Mouse (Mus musculus) lung, embryonic 16.5 days (tissue): ENCODE results near the gene Ezh1. TPM values are rescaled to one million over a fixed set of nuclear protein-coding genes. Genes with fewer than 3 reads are reported as not detected.

Source experiments
- ATAC-seq: fragments of 200-750 bp; cut with Nextera tagmentation; 2 replicates; pipeline ENCODE4 v1.8.0; 2017; ENCODE audit warnings: low read depth, mild to moderate bottlenecking, moderate library complexity
- H3K27ac ChIP-seq: fragments of 300-500 bp; sonication (generic); 2 replicates; pipeline ENCODE4 v1.5.1; 2014; ENCODE audit warnings: mild to moderate bottlenecking, control low read depth, low read length
- H3K27me3 ChIP-seq: fragments of 300-500 bp; sonication (generic); 2 replicates; pipeline ENCODE4 v1.6.1; 2014; ENCODE audit warnings: low read depth, low read length, mixed read lengths; ENCODE audit not compliant: control insufficient read depth, insufficient read depth
- H3K36me3 ChIP-seq: fragments of 300-500 bp; sonication (generic); 2 replicates; pipeline ENCODE4 v1.6.1; 2014; ENCODE audit warnings: low read length; ENCODE audit not compliant: control insufficient read depth, insufficient read depth
- H3K4me1 ChIP-seq: fragments of 300-500 bp; sonication (generic); replicated peaks from 2 replicates; pipeline ENCODE4 v1.6.1; 2014; ENCODE audit warnings: low read length, mixed read lengths; ENCODE audit not compliant: control insufficient read depth, insufficient read depth
- H3K4me2 ChIP-seq: fragments of 300-500 bp; sonication (generic); 2 replicates; pipeline ENCODE4 v1.6.1; 2014; ENCODE audit warnings: low read depth, low read length, control low read depth
- H3K4me3 ChIP-seq: fragments of 300-500 bp; sonication (generic); 2 replicates; pipeline ENCODE4 v1.5.1; 2014; ENCODE audit warnings: mild to moderate bottlenecking, low read length, control low read depth
- H3K9ac ChIP-seq: fragments of 300-500 bp; sonication (generic); 2 replicates; pipeline ENCODE4 v1.6.1; 2014; ENCODE audit warnings: low read length, control low read depth
- H3K9me3 ChIP-seq: fragments of 300-500 bp; sonication (generic); 2 replicates; pipeline ENCODE4 v1.6.1; 2016; ENCODE audit warnings: low read length; ENCODE audit not compliant: control insufficient read depth
- WGBS: fragments of 180-500 bp; shearing (Covaris S2); extraction: QIAGEN DNeasy Blood & Tissue Kit; methylation state at CpG from one replicate; pipeline ENCODE4 v1.1.7; 2014; 5-methylcytosine and 5-hydroxymethylcytosine counted together
- polyA plus RNA-seq: library from polyadenylated mRNA; unstranded; fragments of >200 nt; fragmentation: Nextera tagmentation; extraction: Ambion mirVana; gene quantifications from 2 replicates; pipeline ENCODE4 v1.2.1, GENCODE M21; 2015

Gene Ezh1
- polyA plus RNA-seq, 1 experiment from 2014 or later = 20.8 TPM

DNA sequence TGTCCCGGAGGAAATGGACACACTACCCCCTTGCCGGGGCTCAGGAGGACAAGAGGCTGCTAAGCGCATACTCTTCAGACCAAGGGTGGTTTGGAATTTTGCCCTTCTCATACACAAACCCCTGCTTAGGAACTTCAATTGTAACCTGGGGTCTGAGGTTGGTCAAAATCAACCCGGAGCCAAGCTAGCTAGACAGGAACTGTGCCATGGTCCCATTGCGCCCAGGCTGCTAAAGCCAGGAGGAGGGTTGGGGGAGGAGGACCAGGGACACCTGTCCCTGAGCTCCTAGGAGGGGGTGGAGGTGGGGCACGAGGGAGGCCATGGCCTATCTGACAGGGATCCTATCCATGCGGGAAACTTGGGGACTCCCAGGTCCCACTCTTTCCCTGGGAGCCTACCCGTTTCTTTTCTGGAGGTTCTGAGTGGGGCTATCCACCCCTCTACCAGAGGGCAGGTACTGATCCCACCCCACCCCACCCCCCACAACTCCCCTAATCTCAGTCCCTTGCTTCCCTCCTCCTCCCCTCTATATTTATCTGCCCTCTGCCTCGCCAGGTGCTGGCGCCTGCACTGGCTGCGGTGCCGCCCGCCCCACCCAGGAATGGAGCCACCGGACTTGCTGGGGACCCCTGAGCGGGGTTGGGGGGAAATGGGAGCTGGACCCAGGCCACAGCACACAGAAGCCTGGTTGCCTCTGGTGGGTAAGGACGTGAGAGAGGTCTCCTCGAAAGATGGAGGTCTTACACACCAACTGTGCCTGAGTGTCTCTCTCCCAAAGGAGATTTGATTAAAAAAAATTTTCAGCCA, 56.8 kb downstream of the Ezh1 start:
- H3K27me3 ChIP-seq = peaks cover 8% of the 10 kb centered on the region; the same call in 1 of the 2 replicates
- H3K4me3 ChIP-seq = peak overlapping the region; percentile 55
- no peak for ATAC-seq
- H3K27ac ChIP-seq = peak overlapping the region; percentile 76
- H3K9ac ChIP-seq = peak overlapping the region; percentile 68
- H3K36me3 ChIP-seq = peaks cover 25% of the 10 kb centered on the region
- H3K9me3 ChIP-seq = no peaks in the 10 kb centered on the region
- peak overlapping the region; percentile 97 for H3K4me2 ChIP-seq
- 10% methylated on average over 17 of the region's 17 CpGs for WGBS
- peaks cover 55% of the 10 kb centered on the region for H3K4me1 ChIP-seq

DNA sequence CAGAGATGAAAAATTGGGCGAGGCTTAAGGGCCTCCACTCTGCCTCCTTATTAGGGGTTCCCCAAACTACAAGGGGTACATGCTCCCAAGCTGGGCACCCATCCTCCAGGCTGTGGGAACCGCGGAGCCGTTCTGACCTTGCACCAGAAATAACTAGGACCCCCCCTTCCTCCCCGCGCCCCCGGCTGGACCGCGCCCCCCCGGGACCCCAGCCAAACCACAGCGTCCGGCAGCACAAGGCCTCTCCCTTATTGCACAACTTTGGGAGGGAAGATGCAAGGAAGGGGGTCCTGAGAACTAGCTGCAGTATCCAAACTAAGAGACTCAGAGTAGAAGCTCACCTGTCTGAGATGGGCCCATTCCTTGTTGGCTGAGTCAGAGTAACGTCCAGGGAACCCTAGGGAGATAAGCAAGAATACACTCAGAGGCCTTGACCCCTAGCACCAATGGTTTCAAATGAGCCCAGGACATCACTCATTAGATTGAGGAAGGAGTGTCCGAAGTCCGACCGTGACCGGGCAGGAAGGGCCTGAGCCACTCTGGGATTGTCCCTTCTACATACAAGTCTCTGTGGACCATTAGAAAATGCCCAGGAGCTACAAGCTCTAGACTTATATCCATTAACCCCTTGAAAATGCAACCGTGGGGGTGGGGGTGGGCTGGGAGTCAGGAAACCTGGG, 57.8 kb downstream of the Ezh1 start:
- peak overlapping the region; percentile 55 for H3K4me3 ChIP-seq
- peak overlapping the region; percentile 68 for H3K9ac ChIP-seq
- H3K4me1 ChIP-seq = peaks cover 55% of the 10 kb centered on the region
- peaks cover 7% of the 10 kb centered on the region; the same call in 1 of the 2 replicates for H3K27me3 ChIP-seq
- peaks cover 35% of the 10 kb centered on the region for H3K36me3 ChIP-seq
- no peak for ATAC-seq
- H3K4me2 ChIP-seq = peak overlapping the region; percentile 97
- no peak overlapping the region for H3K27ac ChIP-seq
- WGBS = 59% methylated on average over 18 of the region's 18 CpGs
- H3K9me3 ChIP-seq = no peaks in the 10 kb centered on the region

DNA sequence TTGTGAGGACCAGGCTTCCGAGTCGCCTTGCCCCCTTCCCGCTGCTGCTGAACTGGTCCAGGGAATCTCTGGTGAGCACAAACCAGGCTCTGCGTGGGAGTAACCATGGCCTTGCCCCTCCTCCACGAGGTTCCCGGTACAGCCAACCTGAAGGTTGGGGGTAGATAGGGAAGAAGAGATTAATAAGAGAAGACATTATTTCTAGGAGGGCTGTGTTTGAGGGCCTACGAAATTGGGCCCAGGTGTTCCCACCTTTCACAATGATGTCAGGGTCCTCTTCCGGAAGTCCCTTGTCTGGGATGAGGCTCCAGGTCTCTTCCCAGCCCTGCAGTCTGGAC, 58.3 kb downstream of the Ezh1 start:
- Histone ChIP-seq H3K4me3 (peak overlapping the region; percentile 55; the same call in 1 of the 2 replicates), H3K9me3 (no peaks in the 10 kb centered on the region), H3K9ac (0 out of 2 replicates have a peak overlapping the region, but pooled peaks have one; percentile 22), H3K36me3 (peaks cover 36% of the 10 kb centered on the region), H3K4me1 (peaks cover 55% of the 10 kb centered on the region), H3K27ac (no peak overlapping the region), H3K4me2 (peak overlapping the region; percentile 97), H3K27me3 (peaks cover 7% of the 10 kb centered on the region; the same call in 1 of the 2 replicates)
- no peak for ATAC-seq
- WGBS = 69% methylated on average over 8 of the region's 8 CpGs

DNA sequence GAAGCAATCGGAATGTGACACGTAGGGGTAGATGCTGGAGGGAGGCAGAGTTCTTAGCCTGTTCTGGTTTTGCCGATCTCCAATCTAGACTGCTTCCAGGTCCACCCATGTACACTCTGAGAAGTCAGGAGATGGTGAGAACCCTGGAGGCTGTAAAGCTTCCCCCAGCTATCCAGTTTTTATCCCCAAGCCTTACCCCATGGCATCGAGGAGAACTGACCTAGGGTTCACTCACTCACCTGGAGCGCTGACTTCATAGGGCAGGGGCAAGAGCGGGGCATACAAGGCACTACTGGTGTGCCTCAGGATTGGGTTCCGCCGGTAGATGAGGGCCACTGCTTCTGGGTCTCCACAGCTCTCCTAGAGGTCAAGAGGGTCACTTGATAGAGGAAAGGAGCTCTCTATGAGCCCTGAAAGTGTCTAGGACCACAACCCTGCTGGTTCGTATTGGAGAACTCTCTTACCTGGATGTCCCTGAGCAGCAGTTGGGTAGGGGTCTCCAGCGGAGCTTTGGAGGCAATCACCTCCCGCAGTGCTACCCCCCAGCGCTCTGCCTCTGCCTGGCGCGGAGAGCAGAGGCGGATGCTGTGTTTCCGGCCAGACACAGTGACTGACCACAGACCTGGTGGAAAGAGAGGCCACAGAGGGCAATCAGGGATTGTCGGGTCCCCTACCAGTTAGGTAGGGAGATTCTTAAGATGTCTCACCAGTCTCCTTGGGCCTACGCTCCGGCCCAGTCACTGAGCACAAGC, 58.9 kb downstream of the Ezh1 start:
- Histone ChIP-seq H3K27ac (no peak overlapping the region), H3K4me3 (no peak overlapping the region), H3K4me2 (no peak overlapping the region), H3K4me1 (peaks cover 56% of the 10 kb centered on the region), H3K9me3 (no peaks in the 10 kb centered on the region), H3K36me3 (peaks cover 40% of the 10 kb centered on the region), H3K9ac (no peak overlapping the region), H3K27me3 (peaks cover 7% of the 10 kb centered on the region; the same call in 1 of the 2 replicates)
- ATAC-seq = no peak
- 78% methylated on average over 19 of the region's 19 CpGs for WGBS

DNA sequence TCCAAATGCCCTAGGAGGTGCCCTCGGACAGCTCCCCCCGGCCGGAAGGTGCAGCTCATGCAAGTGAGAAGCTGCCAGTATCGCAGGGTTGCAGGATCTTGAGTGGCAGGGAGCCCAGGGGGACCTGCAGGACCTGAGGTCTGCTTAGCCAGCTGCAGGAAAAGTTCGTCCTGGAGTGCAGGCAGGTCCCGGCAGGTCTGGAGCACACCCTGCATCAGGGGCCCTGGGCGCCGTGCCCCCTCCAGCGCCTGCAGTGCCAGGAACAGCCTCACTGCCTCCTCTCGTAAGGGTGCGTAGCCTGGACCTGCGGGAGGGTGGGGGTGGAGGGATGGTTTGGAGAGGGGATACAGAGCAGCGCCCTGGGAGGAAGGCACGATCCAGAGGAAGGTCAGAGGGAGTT, 59.9 kb downstream of the Ezh1 start:
- no peak overlapping the region for H3K9ac ChIP-seq
- H3K27ac ChIP-seq = no peak overlapping the region
- peaks cover 51% of the 10 kb centered on the region for H3K4me1 ChIP-seq
- no peak for ATAC-seq
- no peak overlapping the region for H3K4me2 ChIP-seq
- peaks cover 7% of the 10 kb centered on the region; the same call in 1 of the 2 replicates for H3K27me3 ChIP-seq
- peaks cover 46% of the 10 kb centered on the region for H3K36me3 ChIP-seq
- no peak overlapping the region for H3K4me3 ChIP-seq
- WGBS = 76% methylated on average over 14 of the region's 14 CpGs
- H3K9me3 ChIP-seq = no peaks in the 10 kb centered on the region

DNA sequence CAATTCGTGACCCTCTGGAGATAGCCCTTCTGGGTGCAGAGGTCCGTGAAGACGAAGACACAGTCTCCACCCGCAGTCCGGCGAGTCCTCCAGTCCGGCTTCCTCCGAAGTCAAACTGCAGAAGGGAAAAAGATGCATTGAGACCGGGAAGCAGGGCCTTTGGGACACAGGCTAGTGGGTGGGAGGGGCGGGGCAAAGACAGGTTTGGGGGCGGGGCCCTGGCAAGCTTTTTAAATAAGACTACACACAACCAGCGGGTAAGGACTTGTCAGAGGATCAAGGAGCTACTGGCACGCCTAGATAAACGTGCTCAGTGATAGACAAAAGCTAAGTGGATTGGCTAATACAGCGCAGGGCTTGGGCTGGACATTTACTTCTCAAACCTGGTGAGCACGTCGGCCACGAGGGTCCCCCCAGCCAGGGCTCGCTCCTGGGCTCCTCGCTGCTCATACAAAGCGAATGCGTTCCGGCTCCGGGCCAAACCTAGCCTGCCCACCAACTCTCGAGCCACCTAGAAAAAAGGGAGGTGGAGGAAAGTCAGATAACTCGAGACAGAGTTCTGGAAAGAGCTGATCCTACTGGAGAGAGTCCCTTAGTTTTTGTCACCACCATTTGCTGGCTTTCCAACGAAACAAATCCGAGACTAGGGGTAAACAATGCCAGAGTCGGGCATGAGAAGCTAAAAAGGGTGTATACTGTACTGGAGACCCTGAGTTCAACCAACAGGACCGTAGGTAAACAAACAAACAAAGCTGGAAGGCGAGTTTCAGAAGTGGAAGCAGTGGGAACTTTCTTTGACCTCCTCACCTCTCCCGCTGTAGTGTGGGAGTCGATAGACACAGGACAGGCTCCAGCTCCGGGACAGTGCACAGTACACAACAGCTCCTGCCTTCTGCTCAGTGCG, 61.3 kb downstream of the Ezh1 start:
- H3K9ac ChIP-seq = no peak overlapping the region
- peak overlapping the region; percentile 55 for H3K27ac ChIP-seq
- H3K4me1 ChIP-seq = peaks cover 50% of the 10 kb centered on the region
- peaks cover 7% of the 10 kb centered on the region; the same call in 1 of the 2 replicates for H3K27me3 ChIP-seq
- H3K36me3 ChIP-seq = peaks cover 48% of the 10 kb centered on the region
- 35% methylated on average over 35 of the region's 35 CpGs for WGBS
- ATAC-seq = peak; percentile 64
- no peak overlapping the region for H3K4me3 ChIP-seq
- H3K4me2 ChIP-seq = no peak overlapping the region
- H3K9me3 ChIP-seq = no peaks in the 10 kb centered on the region

DNA sequence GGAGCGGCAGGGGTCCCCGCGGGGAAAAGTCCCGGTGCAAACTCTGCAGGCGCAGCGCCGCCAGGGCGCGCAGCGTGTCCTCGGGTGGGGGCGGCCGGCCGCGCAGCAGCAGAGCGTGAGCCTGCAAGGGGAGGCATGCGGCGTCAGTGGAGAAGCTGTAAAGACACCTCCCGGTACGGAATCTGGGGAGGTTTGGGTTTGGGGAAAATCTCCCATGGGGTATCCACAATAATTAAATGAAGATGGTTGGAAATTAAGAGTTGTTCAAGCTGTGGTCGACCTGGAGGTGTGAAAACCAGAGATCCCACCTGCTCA, 62.0 kb downstream of the Ezh1 start:
- H3K9me3 ChIP-seq = no peaks in the 10 kb centered on the region
- H3K9ac ChIP-seq = no peak overlapping the region
- no peak overlapping the region for H3K4me2 ChIP-seq
- WGBS = 32% methylated on average over 21 of the region's 21 CpGs
- H3K27ac ChIP-seq = no peak overlapping the region
- peaks cover 44% of the 10 kb centered on the region for H3K4me1 ChIP-seq
- ATAC-seq = no peak
- peaks cover 48% of the 10 kb centered on the region for H3K36me3 ChIP-seq
- peaks cover 7% of the 10 kb centered on the region; the same call in 1 of the 2 replicates for H3K27me3 ChIP-seq
- no peak overlapping the region for H3K4me3 ChIP-seq

DNA sequence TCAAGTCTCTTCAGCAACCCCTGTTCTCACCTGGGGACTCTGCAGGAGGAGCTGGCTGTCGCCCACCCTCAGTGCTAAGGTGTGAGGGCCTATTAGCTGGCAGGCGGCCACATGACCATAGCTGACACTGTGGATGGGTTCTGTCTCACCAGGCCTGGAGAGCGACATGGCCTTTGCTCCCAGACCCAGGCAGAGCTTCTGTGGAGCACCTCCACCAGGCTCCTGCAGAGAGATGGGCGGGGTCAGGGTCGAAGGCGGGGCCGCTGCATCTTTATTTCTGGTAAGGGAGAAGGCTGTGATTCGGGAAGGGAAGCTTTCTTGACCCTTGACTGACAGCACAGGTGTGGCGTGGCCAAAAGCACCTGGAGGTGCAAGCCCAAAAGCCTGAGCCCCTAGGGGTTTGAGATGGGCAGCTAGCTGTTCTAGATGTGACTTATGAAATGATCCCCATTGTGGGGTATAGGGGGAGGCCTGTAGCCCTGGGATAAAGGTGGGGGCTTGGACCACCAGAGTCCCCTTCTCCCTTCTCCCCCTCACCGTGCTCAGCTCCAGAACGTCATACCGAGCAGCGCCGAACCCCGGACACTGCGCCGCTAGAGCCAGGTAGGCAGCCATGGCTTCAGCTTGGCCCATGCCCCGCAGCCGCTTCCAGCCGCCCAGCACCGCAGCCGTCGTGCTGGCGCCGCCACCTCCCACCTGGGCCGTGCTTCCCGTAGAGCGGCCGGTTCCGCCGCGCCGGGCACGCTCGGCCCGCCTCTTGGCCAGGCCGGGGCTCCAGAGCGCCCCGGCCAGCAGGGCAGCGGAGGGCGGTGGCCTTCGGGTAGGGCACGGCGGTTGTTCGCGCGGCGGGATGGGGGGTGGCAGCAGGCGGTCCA, 62.5 kb downstream of the Ezh1 start:
- ATAC-seq = peak; percentile 8; the same call in 1 of the 2 replicates
- 44% methylated on average over 49 of the region's 49 CpGs for WGBS
- peaks cover 7% of the 10 kb centered on the region; the same call in 1 of the 2 replicates for H3K27me3 ChIP-seq
- H3K36me3 ChIP-seq = peaks cover 48% of the 10 kb centered on the region
- H3K9ac ChIP-seq = no peak overlapping the region
- no peak overlapping the region for H3K4me2 ChIP-seq
- no peak overlapping the region for H3K27ac ChIP-seq
- H3K4me3 ChIP-seq = 0 out of 2 replicates have a peak overlapping the region, but pooled peaks have one; percentile 5
- H3K9me3 ChIP-seq = no peaks in the 10 kb centered on the region
- peaks cover 38% of the 10 kb centered on the region for H3K4me1 ChIP-seq
